Mouse (Mus musculus) limb, embryonic 11.5 days (tissue): ENCODE results near the gene Ankrd45. TPM values are rescaled to one million over a fixed set of nuclear protein-coding genes. Genes with fewer than 3 reads are reported as not detected.

Source experiments
- ATAC-seq: fragments of 200-750 bp; cut with Nextera tagmentation; 2 replicates; pipeline ENCODE4 v1.8.0; 2017; ENCODE audit warnings: low read depth; ENCODE audit not compliant: insufficient number of reproducible peaks, low FRiP score, low TSS enrichment
- DNase-seq: peaks from one replicate; pipeline ENCODE4 v3.0.0-alpha.2; 2015; ENCODE audit warnings: low spot score
- H3K27ac ChIP-seq: fragments of 300-500 bp; sonication (generic); replicated peaks from 2 replicates; pipeline ENCODE4 v1.5.1; 2014; ENCODE audit warnings: low read depth, mild to moderate bottlenecking, low read length
- H3K27me3 ChIP-seq: fragments of 300-500 bp; sonication (generic); 2 replicates; pipeline ENCODE4 v1.6.1; 2014; ENCODE audit warnings: mild to moderate bottlenecking, low read length, mixed read lengths; ENCODE audit not compliant: control insufficient read depth, insufficient read depth
- H3K36me3 ChIP-seq: fragments of 300-500 bp; sonication (generic); 2 replicates; pipeline ENCODE4 v1.6.1; 2014; ENCODE audit warnings: mild to moderate bottlenecking, low read length, moderate library complexity, mixed read lengths; ENCODE audit not compliant: control insufficient read depth, insufficient read depth
- H3K4me1 ChIP-seq: fragments of 300-500 bp; sonication (generic); 2 replicates; pipeline ENCODE4 v1.6.1; 2014; ENCODE audit warnings: low read length, mixed read lengths; ENCODE audit not compliant: control insufficient read depth, insufficient read depth
- H3K4me2 ChIP-seq: fragments of 300-500 bp; sonication (generic); 2 replicates; pipeline ENCODE4 v1.6.1; 2014; ENCODE audit warnings: low read depth, mild to moderate bottlenecking, moderate library complexity; ENCODE audit not compliant: severe bottlenecking
- H3K4me3 ChIP-seq: fragments of 300-500 bp; sonication (generic); 2 replicates; pipeline ENCODE4 v1.5.1; 2014; ENCODE audit warnings: low read depth, low read length
- H3K9ac ChIP-seq: fragments of 300-500 bp; sonication (generic); 2 replicates; pipeline ENCODE4 v1.6.1; 2014; ENCODE audit warnings: mild to moderate bottlenecking, low read length
- H3K9me3 ChIP-seq: fragments of 300-500 bp; sonication (generic); 2 replicates; pipeline ENCODE4 v1.6.1; 2016; ENCODE audit warnings: low read length; ENCODE audit not compliant: control insufficient read depth
- WGBS: fragments of 180-500 bp; shearing (Covaris S2); extraction: QIAGEN DNeasy Blood & Tissue Kit; methylation state at CpG from one replicate; pipeline ENCODE4 v1.1.7; 2014; 5-methylcytosine and 5-hydroxymethylcytosine counted together
- polyA plus RNA-seq: library from polyadenylated mRNA; unstranded; fragments of >200 nt; fragmentation: Nextera tagmentation; extraction: Ambion mirVana; gene quantifications from 2 replicates; pipeline ENCODE4 v1.2.1, GENCODE M21; 2014

The Ankrd45 gene
- polyA plus RNA-seq, 1 experiment from 2014 or later, result 3.8 TPM

DNA sequence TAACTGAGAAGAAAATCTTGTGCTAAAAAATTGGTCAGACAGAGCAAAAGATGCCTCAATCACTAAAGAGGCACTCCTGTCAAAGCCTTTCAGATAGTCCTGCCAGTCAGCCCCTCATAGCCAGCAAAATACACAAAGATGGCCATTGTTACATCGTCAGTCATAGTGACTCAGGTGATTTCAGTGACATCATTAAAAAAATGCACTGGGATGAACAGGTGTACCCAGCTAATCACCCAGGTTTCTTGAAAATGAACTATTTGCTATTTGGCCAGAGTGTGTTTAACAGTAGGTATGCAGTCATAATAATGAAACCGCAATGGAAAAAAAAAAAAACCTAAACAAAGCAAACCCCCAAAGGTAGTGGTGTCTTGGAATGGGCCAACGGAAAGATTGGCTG, 16.7 kb downstream of the Ankrd45 start, which contains the start of gene Tex50:
TSS of gene Tex50 (minus strand) at position 101 of the 400 bp plus-strand sequence.
- no peak for DNase-seq
- Histone ChIP-seq H3K27me3 (no peaks in the 10 kb centered on the region), H3K9ac (no peak within 1 kb of the TSS), H3K9me3 (no peaks in the 10 kb centered on the region), H3K4me3 (no peak within 1 kb of the TSS), H3K4me1 (no peaks in the 10 kb centered on the region), H3K27ac (no peak within 1 kb of the TSS), H3K4me2 (no peak within 1 kb of the TSS), H3K36me3 (no peaks in the 10 kb centered on the region)
- 89% methylated on average over 3 of the region's 3 CpGs for WGBS
- no peak for ATAC-seq

DNA sequence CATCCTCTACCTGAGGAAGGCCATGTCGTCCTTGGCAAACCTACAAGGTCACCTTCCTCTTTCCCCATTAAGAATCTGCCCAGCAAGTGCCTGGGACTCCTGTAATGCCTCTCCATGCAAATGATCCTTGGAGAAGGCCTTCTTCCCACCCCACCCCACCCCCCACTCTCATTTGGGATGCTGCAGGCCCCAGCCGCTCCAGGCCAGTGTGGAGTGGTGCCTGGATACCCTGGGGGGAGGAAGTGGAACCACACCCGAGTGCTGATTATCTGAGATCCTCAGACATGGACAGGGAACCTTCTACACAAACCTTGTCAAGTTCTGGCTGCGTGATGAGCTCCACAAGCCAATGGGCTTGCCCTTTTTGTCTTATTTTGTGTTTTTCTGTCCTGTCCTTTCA, 17.8 kb downstream of the Ankrd45 start:
- ATAC-seq (no peak), DNase-seq (no peak)
- Histone ChIP-seq H3K4me1 (no peaks in the 10 kb centered on the region), H3K9me3 (no peaks in the 10 kb centered on the region), H3K27me3 (no peaks in the 10 kb centered on the region), H3K4me3 (no peak overlapping the region), H3K27ac (no peak overlapping the region), H3K36me3 (no peaks in the 10 kb centered on the region), H3K4me2 (no peak overlapping the region), H3K9ac (no peak overlapping the region)
- WGBS, result 63% methylated on average over 4 of the region's 4 CpGs

DNA sequence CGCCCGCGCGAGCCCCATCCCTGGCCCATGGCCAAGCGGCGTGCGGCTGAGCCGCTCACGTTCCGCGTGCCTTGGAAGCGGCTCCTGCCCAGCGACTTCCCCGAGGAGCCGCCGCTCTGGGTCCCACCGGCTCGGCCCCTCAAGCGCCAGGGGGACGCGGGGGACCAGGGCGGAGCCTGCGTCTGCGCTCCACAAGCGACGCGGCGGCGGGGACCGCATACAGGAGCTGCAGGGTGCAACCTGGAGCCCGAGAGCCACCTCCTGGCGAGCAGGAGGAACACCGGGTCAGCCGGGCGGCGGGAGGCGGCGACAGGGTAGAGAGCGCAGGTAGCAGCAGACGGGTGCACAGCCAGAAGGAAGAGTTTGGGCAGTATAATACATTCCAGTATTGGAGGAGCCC, 28.2 kb downstream of the Ankrd45 start:
- 2% methylated on average over 40 of the region's 40 CpGs for WGBS
- Histone ChIP-seq H3K36me3 (no peaks in the 10 kb centered on the region), H3K27me3 (0 out of 2 replicates have a peak, but pooled peaks cover 2% of the 10 kb centered on the region), H3K4me2 (peak overlapping the region; percentile 46), H3K9me3 (no peaks in the 10 kb centered on the region), H3K27ac (no peak overlapping the region), H3K9ac (no peak overlapping the region), H3K4me1 (no peaks in the 10 kb centered on the region), H3K4me3 (peak overlapping the region; percentile 27)
- ATAC-seq (peak; percentile 89), DNase-seq (peak; percentile 86)

DNA sequence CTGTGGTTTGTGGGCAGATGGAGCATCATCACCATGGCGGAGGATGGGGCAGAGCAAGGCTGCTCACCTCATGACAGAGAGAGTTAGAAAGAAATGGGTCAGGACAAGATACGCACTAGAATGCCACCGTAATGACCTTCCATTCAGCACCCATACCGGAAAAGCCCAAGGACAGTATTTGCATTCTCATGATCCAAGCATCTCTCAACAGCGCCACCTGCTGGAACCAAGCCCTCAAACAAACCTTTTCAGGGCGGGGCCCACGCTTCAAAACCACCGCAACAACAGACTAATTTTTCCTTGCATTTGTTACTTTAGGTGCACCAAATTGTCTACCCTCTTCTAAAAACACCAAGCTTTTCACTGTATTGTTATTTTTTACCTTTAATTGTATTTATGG, 38.2 kb downstream of the Ankrd45 start:
- H3K27me3 ChIP-seq, result no peaks in the 10 kb centered on the region
- no peaks in the 10 kb centered on the region for H3K36me3 ChIP-seq
- no peaks in the 10 kb centered on the region for H3K9me3 ChIP-seq
- WGBS, result 52% methylated on average over 8 of the region's 8 CpGs
- H3K4me2 ChIP-seq, result no peak overlapping the region
- H3K9ac ChIP-seq, result no peak overlapping the region
- DNase-seq (peak; percentile 74), ATAC-seq (no peak)
- H3K4me1 ChIP-seq, result no peaks in the 10 kb centered on the region
- H3K4me3 ChIP-seq, result no peak overlapping the region
- no peak overlapping the region for H3K27ac ChIP-seq

DNA sequence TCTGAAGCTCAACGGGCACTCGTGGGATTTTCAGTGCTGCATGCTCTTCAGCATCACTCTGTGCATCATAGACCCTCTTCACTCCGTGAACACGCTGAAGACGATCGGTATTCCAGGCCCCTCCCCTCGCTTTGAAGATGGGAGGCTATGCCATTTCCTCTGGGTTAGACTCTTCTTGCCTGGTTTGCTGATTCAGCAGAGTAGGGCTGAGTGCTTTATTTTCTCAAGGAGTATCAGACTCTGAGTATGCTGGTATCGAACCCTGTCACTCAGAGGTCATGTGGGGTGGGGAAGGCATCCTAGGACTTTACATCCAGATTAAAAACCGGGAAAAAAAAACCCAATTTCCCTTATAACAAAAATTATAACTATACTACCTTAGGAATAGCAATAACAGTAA, 39.9 kb downstream of the Ankrd45 start:
- Histone ChIP-seq H3K9ac (no peak overlapping the region), H3K27ac (no peak overlapping the region), H3K9me3 (no peaks in the 10 kb centered on the region), H3K4me1 (no peaks in the 10 kb centered on the region), H3K36me3 (no peaks in the 10 kb centered on the region), H3K27me3 (no peaks in the 10 kb centered on the region), H3K4me2 (no peak overlapping the region), H3K4me3 (no peak overlapping the region)
- no peak for DNase-seq
- 87% methylated on average over 9 of the region's 9 CpGs for WGBS
- no peak for ATAC-seq

DNA sequence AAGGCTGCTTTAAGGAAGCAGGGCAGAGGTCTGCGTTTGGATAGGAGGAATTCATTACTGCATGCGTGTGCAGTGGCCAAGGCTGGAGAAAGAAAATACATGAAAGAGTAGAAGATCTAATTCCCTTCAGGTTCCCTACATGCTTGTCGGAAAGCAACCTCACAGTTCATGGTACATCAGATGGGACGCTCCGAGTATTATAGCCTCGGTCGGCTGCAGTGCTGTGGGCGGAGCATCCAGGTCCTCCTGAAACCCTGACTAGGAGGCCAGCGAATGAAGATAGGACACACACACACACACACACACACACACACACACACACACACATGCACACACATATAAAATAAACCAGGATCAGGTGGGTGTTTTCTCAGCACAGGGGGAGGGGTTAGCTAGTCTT, 41.2 kb downstream of the Ankrd45 start:
- Histone ChIP-seq H3K4me2 (no peak overlapping the region), H3K9ac (no peak overlapping the region), H3K4me1 (no peaks in the 10 kb centered on the region), H3K27ac (no peak overlapping the region), H3K4me3 (no peak overlapping the region), H3K36me3 (no peaks in the 10 kb centered on the region), H3K9me3 (no peaks in the 10 kb centered on the region), H3K27me3 (no peaks in the 10 kb centered on the region)
- DNase-seq (no peak), ATAC-seq (no peak)
- WGBS, result 67% methylated on average over 9 of the region's 9 CpGs

DNA sequence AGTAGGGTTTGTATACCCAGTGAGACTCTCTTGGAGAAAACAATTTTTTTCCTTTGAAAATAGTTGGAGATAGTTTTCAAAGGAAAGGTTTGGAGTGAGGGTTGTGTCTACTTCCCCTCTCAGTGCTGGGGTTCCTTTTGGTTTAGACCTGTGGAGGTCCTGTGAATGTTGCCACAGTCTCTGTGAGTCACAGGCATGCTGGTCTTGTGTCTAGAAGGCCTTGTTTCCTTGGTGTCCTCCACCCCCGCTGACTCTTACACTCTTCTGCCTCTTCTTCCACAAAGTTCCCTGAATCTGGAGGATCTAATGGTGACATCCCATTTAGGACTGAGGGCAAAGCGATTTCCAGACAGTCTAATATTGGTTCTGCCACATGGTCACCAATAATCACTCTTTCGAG, 42.9 kb downstream of the Ankrd45 start:
- WGBS, result 86% methylated on average over 3 of the region's 3 CpGs
- no peaks in the 10 kb centered on the region for H3K36me3 ChIP-seq
- DNase-seq, result no peak
- H3K27ac ChIP-seq, result no peak overlapping the region
- H3K4me1 ChIP-seq, result no peaks in the 10 kb centered on the region
- no peak overlapping the region for H3K4me3 ChIP-seq
- H3K27me3 ChIP-seq, result no peaks in the 10 kb centered on the region
- H3K4me2 ChIP-seq, result no peak overlapping the region
- no peaks in the 10 kb centered on the region for H3K9me3 ChIP-seq
- no peak overlapping the region for H3K9ac ChIP-seq
- ATAC-seq, result no peak

DNA sequence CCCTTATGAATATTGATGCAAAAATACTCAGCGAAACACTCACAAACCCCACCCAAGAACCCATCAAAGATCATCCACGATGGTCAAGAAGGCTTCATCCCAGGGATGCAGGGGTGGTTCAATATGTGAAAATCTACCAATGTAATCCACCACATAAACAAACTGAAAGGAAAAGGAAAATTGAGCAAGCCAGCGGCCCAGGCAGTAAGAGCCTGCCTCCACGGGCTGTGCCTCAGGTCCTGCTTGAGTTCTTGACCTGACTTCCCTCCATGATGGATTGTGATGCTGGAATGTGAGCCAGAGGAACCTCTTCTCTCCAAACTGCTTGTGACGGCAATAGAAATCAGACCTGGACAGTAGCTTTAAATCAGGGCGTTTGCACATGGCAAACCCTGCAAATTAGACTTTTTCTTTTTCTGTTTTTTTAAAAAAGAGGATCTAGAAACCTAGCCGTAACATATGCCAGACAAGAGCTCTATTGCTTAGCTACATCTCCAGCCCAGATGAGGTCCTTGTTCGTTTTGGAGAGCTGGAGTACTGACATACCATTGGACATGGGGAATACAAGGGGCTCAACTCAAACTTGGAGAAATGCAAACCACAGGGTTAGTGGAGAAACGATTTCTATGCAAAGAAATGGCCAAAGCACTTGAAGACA, 47.9 kb downstream of the Ankrd45 start:
- no peaks in the 10 kb centered on the region for H3K36me3 ChIP-seq
- DNase-seq (no peak), ATAC-seq (no peak)
- no peaks in the 10 kb centered on the region for H3K27me3 ChIP-seq
- no peaks in the 10 kb centered on the region for H3K9me3 ChIP-seq
- no peak overlapping the region for H3K4me2 ChIP-seq
- no peak overlapping the region for H3K27ac ChIP-seq
- no peak overlapping the region for H3K9ac ChIP-seq
- H3K4me1 ChIP-seq, result no peaks in the 10 kb centered on the region
- H3K4me3 ChIP-seq, result no peak overlapping the region
- WGBS, result 76% methylated on average over 9 of the region's 9 CpGs
